Mouse (Mus musculus) layer of hippocampus, adult 2 months (tissue): ENCODE data around the gene Tmem269. TPM values are rescaled to one million over a fixed set of nuclear protein-coding genes. Genes with fewer than 3 reads are reported as not detected.

Experiments used
- DNase-seq, 2 experiments: peaks; one replicate each; pipeline ENCODE4 v3.0.0; 2022; ENCODE audit warnings: low spot score in 2 of 2
- H3K27ac ChIP-seq: fragments of 200-600 bp; 2 replicates; pipeline ENCODE4 v1.8.1; 2022
- H3K4me3 ChIP-seq: fragments of 200-600 bp; 2 replicates; pipeline ENCODE4 v1.8.1; 2022; ENCODE audit warnings: mild to moderate bottlenecking
- CTCF ChIP-seq: fragments of 200-600 bp; conservative IDR thresholded peaks from 2 replicates; pipeline ENCODE4 v1.8.1; 2022; ENCODE audit warnings: antibody characterized with exemption, mild to moderate bottlenecking, moderate library complexity
- long read RNA-seq, 2 experiments: library from polyadenylated mRNA; stranded (forward); transcript quantifications; one replicate each; pipeline ENCODE4 v2.0.0; 2021; ENCODE audit warnings: borderline mapping rate in 2 of 2
- total RNA-seq, 2 experiments: library from RNA; stranded (reverse); gene quantifications; 2 replicates each; pipeline ENCODE4 v1.2.3; 2021

The Tmem269 gene
- total RNA-seq: under 1 TPM; 0.77 to 0.93 TPM
- long read RNA-seq, experiment 1, partial matches to known transcripts: 0 of 1 reads
- long read RNA-seq, experiment 1, other reads (novel, unspliced or antisense): 1 of 1 reads
- long read RNA-seq, experiment 2, partial matches to known transcripts: 0 of 2 reads
- long read RNA-seq, experiment 2, other reads (novel, unspliced or antisense): 2 of 2 reads

DNA sequence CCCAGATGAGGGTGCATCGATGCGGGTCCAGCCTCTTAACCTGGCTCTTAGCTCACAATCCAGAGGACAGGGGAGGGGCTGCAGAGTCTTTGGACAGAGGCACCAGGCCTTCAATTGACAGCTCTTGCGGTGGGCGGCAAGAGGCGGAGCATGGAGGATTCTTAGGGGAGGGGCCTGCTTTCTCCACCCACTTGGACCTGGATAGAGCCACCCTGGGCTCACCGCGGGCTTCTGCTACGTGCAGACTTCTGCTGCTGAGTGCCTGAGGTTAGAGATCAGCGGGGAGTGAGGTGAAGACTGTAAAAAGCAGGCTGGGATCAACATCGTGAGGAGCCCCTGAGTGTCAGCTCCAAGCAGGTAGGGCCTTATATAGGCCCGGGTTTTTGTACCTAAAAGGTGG is at the start of gene Tmem269:
Tmem269 (minus strand) TSS at position 49 of the 400 bp plus-strand sequence.
- no peak for DNase-seq
- Histone ChIP-seq H3K4me3 (no peak within 1 kb of the TSS), H3K27ac (no peak within 1 kb of the TSS)
- no peak for TF ChIP-seq CTCF

DNA sequence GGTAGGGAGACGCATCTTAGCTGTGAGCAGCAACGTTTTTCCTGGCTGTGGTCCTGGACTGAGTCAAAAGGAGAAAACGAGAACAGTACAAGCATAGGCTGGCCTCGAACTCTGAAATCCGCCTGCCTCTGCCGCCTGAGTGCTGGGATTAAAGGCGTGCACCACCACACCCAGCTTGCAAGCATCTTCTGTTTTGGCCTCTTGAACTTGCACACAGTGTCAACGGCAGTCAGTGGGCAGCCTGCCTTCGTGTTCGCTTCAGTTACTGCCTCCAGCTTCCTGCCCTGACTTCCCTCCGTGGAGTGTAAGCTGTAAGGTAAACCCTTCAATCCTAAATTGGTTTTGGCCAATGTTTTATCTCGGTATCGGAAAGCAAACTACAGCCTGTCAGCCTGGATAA is 48.6 kb upstream of the Tmem269 start:
- Histone ChIP-seq H3K4me3 (no peak overlapping the region), H3K27ac (no peak overlapping the region)
- no peak for TF ChIP-seq CTCF
- DNase-seq: no peak

- no peak for TF ChIP-seq CTCF
- Histone ChIP-seq H3K4me3 (no peak overlapping the region), H3K27ac (no peak overlapping the region)
- no peak for DNase-seq
Measured at GRCm38 (mm10) chr4:119263459-119263858, 45.4 kb upstream of the Tmem269 start.

DNA sequence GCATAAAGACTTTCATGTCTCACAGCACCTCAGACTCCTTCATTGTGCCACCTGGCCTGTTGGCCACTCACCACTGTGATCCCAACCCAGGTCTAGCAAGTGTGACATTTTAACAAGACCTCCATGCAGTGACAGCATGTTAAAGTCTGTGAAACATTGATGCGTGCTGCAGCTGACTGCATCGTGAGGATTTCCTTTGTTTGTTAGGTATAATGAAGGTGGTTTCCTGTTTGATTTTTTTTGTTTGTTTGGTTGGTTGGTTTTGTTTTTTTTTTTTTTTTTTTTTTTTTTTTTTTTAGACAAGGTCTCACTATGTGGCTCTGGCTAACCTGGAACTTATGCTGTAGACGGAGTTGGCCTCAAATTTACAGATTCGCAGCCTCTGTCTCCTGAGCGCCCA is 44.5 kb upstream of the Tmem269 start:
- H3K27ac ChIP-seq: no peak overlapping the region
- DNase-seq: no peak
- TF ChIP-seq CTCF: no peak

DNA sequence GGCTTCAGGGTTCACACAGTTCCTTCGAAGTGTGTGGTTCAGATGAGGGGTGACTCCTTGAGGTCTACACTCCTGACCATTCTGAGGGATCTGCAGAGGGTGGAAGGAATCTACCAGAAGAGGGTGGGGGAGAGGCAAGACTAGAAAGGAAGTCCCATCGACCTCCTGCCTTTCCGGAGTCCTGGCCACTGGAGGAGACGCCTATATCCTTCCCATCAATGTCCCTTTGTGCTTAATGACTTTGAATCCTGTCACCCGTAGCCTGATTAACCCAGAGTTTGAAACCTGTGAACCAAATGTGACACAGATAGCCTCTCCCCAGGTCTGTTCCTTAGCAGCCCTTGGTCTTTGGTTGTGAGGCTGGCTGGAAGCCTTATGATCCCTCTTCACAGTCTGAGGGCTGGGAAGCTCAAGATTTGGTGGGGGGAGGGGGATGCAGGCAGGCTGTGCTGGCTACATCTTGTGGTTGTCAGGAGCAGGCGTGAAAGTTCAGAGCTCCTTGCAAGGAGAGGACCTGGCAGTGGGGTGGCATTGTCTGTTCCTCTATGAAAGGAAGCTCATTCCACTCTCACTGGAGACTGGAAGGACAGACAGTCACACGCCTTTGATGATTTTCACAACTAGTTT is 43.2 kb upstream of the Tmem269 start:
- Histone ChIP-seq H3K4me3 (no peak overlapping the region), H3K27ac (no peak overlapping the region)
- no peak for TF ChIP-seq CTCF
- DNase-seq: no peak

More for the DNA sequence above, 44.5 kb upstream of the Tmem269 start:
- H3K4me3 ChIP-seq: no peak overlapping the region

GRCm38 (mm10) chr4:119259344-119260254 is 41.6 kb upstream of the Tmem269 start:
- no peak for DNase-seq
- TF ChIP-seq CTCF: peak; percentile 50
- Histone ChIP-seq H3K4me3 (no peak overlapping the region), H3K27ac (no peak overlapping the region)

- no peak for TF ChIP-seq CTCF
- no peak overlapping the region for H3K27ac ChIP-seq
- no peak overlapping the region for H3K4me3 ChIP-seq
- DNase-seq: no peak
Measured at GRCm38 (mm10) chr4:119257083-119257482, 39.1 kb upstream of the Tmem269 start.

DNA sequence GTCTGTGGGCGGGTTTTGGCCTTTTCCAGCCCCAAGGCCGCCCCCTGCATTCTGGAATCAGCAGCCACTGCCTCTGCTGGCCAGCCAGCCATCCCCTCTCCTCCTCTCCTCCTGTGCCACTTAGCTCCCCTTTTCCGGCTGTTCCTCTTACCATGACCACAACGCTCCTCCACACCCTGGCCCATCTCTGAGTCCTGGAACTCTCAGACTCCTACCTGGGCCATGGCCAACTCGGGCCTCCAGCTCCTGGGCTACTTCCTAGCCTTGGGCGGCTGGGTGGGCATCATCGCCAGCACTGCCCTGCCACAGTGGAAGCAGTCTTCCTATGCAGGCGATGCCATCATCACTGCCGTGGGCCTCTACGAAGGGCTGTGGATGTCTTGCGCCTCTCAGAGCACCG is 37.3 kb upstream of the Tmem269 start, which contains the start of gene Cldn19:
Cldn19 (plus strand) TSS at position 64 of the 400 bp plus-strand sequence.
- Histone ChIP-seq H3K4me3 (no peak within 1 kb of the TSS), H3K27ac (peak within 1 kb of the TSS; percentile 14; the same call in 1 of the 2 replicates)
- no peak for DNase-seq
- no peak for TF ChIP-seq CTCF

- no peak overlapping the region for H3K4me3 ChIP-seq
- no peak for DNase-seq
- H3K27ac ChIP-seq: peak overlapping the region; percentile 14; the same call in 1 of the 2 replicates
- TF ChIP-seq CTCF: no peak
Measured at GRCm38 (mm10) chr4:119254012-119254618, 36.1 kb upstream of the Tmem269 start.

- Histone ChIP-seq H3K4me3 (no peak overlapping the region), H3K27ac (no peak overlapping the region)
- TF ChIP-seq CTCF: no peak
- DNase-seq: no peak
Measured at GRCm38 (mm10) chr4:119252025-119252808, 34.2 kb upstream of the Tmem269 start.

- no peak overlapping the region for H3K27ac ChIP-seq
- DNase-seq: no peak
- no peak overlapping the region for H3K4me3 ChIP-seq
- TF ChIP-seq CTCF: no peak
Measured at GRCm38 (mm10) chr4:119248407-119248965, 30.5 kb upstream of the Tmem269 start.
